Mouse (Mus musculus) MEL (cell line): ENCODE results near the gene Ntan1. TPM values are rescaled to one million over a fixed set of nuclear protein-coding genes. Genes with fewer than 3 reads are reported as not detected.
A peak's percentile ranks its signal among the peaks of the same experiment; 100 is the strongest.

Experiments used
- DNase-seq: peaks from one replicate; pipeline ENCODE4 v3.0.0; 2011; ENCODE audit warnings: low read depth, low spot score
- H3K27ac ChIP-seq: 2 replicates; pipeline ENCODE4 v1.5.1; 2012; ENCODE audit warnings: low read depth, mild to moderate bottlenecking, control low read depth, low read length, moderate library complexity; ENCODE audit not compliant: control insufficient read depth
- H3K27me3 ChIP-seq, 2 experiments: fragments of 150-350 bp in 1 of 2; sonication (generic) in 1 of 2; 2 replicates each; pipeline ENCODE4 v1.6.1; 2012; ENCODE audit warnings: low read length in 2 of 2, mild to moderate bottlenecking in 2 of 2, improper control_type of control experiment in 1 of 2, moderate library complexity in 1 of 2; ENCODE audit not compliant: insufficient read depth in 2 of 2, control insufficient read depth in 1 of 2
- H3K36me3 ChIP-seq, 2 experiments: 2 replicates each; pipeline ENCODE4 v1.6.1; 2012 to 2014; ENCODE audit warnings: low read length in 2 of 2, improper control_type of control experiment in 1 of 2, inconsistent platforms in 1 of 2, mild to moderate bottlenecking in 1 of 2; ENCODE audit not compliant: insufficient read depth in 2 of 2, control insufficient read depth in 1 of 2
- H3K4me1 ChIP-seq, 2 experiments: fragments of 150-350 bp in 1 of 2; sonication (generic) in 1 of 2; 2 replicates each; pipeline ENCODE4 v1.6.1; 2012; ENCODE audit warnings: low read length in 2 of 2, improper control_type of control experiment in 1 of 2, mild to moderate bottlenecking in 1 of 2; ENCODE audit not compliant: insufficient read depth in 2 of 2, control insufficient read depth in 1 of 2
- H3K4me3 ChIP-seq, 2 experiments: fragments of 150-350 bp in 1 of 2; sonication (generic) in 1 of 2; 2 replicates each; pipeline ENCODE4 v1.5.1; 2012; ENCODE audit warnings: low read depth in 2 of 2, low read length in 2 of 2, mild to moderate bottlenecking in 2 of 2, moderate library complexity in 2 of 2, control low read depth in 1 of 2, improper control_type of control experiment in 1 of 2; ENCODE audit not compliant: control insufficient read depth in 1 of 2, insufficient read depth in 1 of 2
- H3K79me2 ChIP-seq: 2 replicates; pipeline ENCODE4 v1.6.1; 2012; ENCODE audit warnings: mild to moderate bottlenecking, low read length, moderate library complexity; ENCODE audit not compliant: control insufficient read depth, poor library complexity, insufficient read depth
- H3K9ac ChIP-seq: 2 replicates; pipeline ENCODE4 v1.6.1; 2012; ENCODE audit warnings: low read depth, mild to moderate bottlenecking, control low read depth, low read length, moderate library complexity; ENCODE audit not compliant: control insufficient read depth, poor library complexity, severe bottlenecking
- H3K9me3 ChIP-seq: fragments of 150-350 bp; sonication (generic); replicated peaks from 2 replicates; pipeline ENCODE4 v1.6.1; 2012; ENCODE audit warnings: mild to moderate bottlenecking, low read length, improper control_type of control experiment, moderate library complexity; ENCODE audit not compliant: insufficient read depth
- CHD1 ChIP-seq: IDR thresholded peaks from 2 replicates; pipeline ENCODE4 v1.6.1; 2012; ENCODE audit warnings: low read depth, mild to moderate bottlenecking, inconsistent platforms, low read length, improper control_type of control experiment
- CHD2 ChIP-seq: IDR thresholded peaks from 2 replicates; pipeline ENCODE4 v1.6.1; 2011; ENCODE audit warnings: low read length, improper control_type of control experiment
- CTCF ChIP-seq, 3 experiments: IDR thresholded peaks in 2 of 3; conservative IDR thresholded peaks in 1 of 3; 2 replicates each; pipeline ENCODE4 v1.5.1; 2011 to 2012; ENCODE audit warnings: low read length in 3 of 3, low read depth in 2 of 3, mild to moderate bottlenecking in 2 of 3, improper control_type of control experiment in 1 of 3, inconsistent platforms in 1 of 3, mixed read lengths in 1 of 3, moderate library complexity in 1 of 3; ENCODE audit not compliant: control insufficient read depth in 1 of 3, insufficient read depth in 1 of 3, poor library complexity in 1 of 3, severe bottlenecking in 1 of 3
- E2F4 ChIP-seq: IDR thresholded peaks from 2 replicates; pipeline ENCODE4 v1.6.1; 2011; ENCODE audit warnings: low read depth, low read length, improper control_type of control experiment, borderline replicate concordance
- EP300 ChIP-seq, 2 experiments: IDR thresholded peaks; 2 replicates each; pipeline ENCODE4 v1.6.1; 2011; ENCODE audit warnings: improper control_type of control experiment in 2 of 2, low read length in 2 of 2, low read depth in 1 of 2, mild to moderate bottlenecking in 1 of 2
- ETS1 ChIP-seq: IDR thresholded peaks from 2 replicates; pipeline ENCODE4 v1.6.1; 2012; ENCODE audit warnings: low read depth, mild to moderate bottlenecking, inconsistent platforms, low read length, improper control_type of control experiment, moderate library complexity
- GABPA ChIP-seq: IDR thresholded peaks from 2 replicates; pipeline ENCODE4 v1.6.1; 2012; ENCODE audit warnings: low read depth, mild to moderate bottlenecking, inconsistent platforms, low read length, improper control_type of control experiment, moderate library complexity
- HCFC1 ChIP-seq: IDR thresholded peaks from 2 replicates; pipeline ENCODE4 v1.6.1; 2012; ENCODE audit warnings: low read depth, mild to moderate bottlenecking, inconsistent platforms, low read length, improper control_type of control experiment, moderate library complexity
- MAFK ChIP-seq: IDR thresholded peaks from 2 replicates; pipeline ENCODE4 v1.6.1; 2011; ENCODE audit warnings: low read depth, mild to moderate bottlenecking, low read length, improper control_type of control experiment, borderline replicate concordance
- MYB ChIP-seq: IDR thresholded peaks from 2 replicates; pipeline ENCODE4 v1.6.1; 2011; ENCODE audit warnings: mild to moderate bottlenecking, low read depth, low read length, improper control_type of control experiment
- NELFE ChIP-seq: IDR thresholded peaks from 2 replicates; pipeline ENCODE4 v1.6.1; 2011; ENCODE audit warnings: low read depth, low read length, improper control_type of control experiment
- NRF1 ChIP-seq: IDR thresholded peaks from 2 replicates; pipeline ENCODE4 v1.6.1; 2014; ENCODE audit warnings: low read depth, mild to moderate bottlenecking, inconsistent platforms, low read length, improper control_type of control experiment, moderate library complexity; ENCODE audit not compliant: poor library complexity, insufficient read depth, severe bottlenecking
- POLR2A ChIP-seq, 2 experiments: IDR thresholded peaks; 2 replicates each; pipeline ENCODE4 v1.6.1; 2011 to 2012; ENCODE audit warnings: low read length in 2 of 2, mild to moderate bottlenecking in 2 of 2, control low read depth in 1 of 2, improper control_type of control experiment in 1 of 2, low read depth in 1 of 2, moderate library complexity in 1 of 2; ENCODE audit not compliant: control insufficient read depth in 1 of 2, insufficient read depth in 1 of 2, poor library complexity in 1 of 2
- POLR2AphosphoS2 ChIP-seq: IDR thresholded peaks from 2 replicates; pipeline ENCODE4 v1.6.1; 2011; ENCODE audit warnings: low read length, improper control_type of control experiment
- POLR2AphosphoS5 ChIP-seq: IDR thresholded peaks from 2 replicates; pipeline ENCODE4 v1.6.1; 2012; ENCODE audit warnings: low read depth, borderline replicate concordance, mild to moderate bottlenecking, inconsistent platforms, low read length, moderate library complexity, mixed read lengths
- RAD21 ChIP-seq: IDR thresholded peaks from 2 replicates; pipeline ENCODE4 v1.6.1; 2011; ENCODE audit warnings: mild to moderate bottlenecking, low read depth, low read length, improper control_type of control experiment
- SIN3A ChIP-seq: IDR thresholded peaks from 2 replicates; pipeline ENCODE4 v1.6.1; 2012; ENCODE audit warnings: low read length, improper control_type of control experiment, inconsistent platforms
- SMC3 ChIP-seq: IDR thresholded peaks from 2 replicates; pipeline ENCODE4 v1.6.1; 2011; ENCODE audit warnings: low read depth, low read length, improper control_type of control experiment
- TAL1 ChIP-seq: IDR thresholded peaks from 2 replicates; pipeline ENCODE4 v1.6.1; 2012; ENCODE audit warnings: mild to moderate bottlenecking, inconsistent platforms, low read length, moderate library complexity, mixed read lengths
- TBP ChIP-seq: IDR thresholded peaks from 2 replicates; pipeline ENCODE4 v1.8.0; 2011; ENCODE audit warnings: low read depth, low read length, improper control_type of control experiment
- USF2 ChIP-seq, 2 experiments: IDR thresholded peaks; 2 replicates each; pipeline ENCODE4 v1.6.1; 2011 to 2012; ENCODE audit warnings: improper control_type of control experiment in 2 of 2, low read length in 2 of 2, borderline replicate concordance in 1 of 2, inconsistent platforms in 1 of 2, low read depth in 1 of 2, mild to moderate bottlenecking in 1 of 2; ENCODE audit not compliant: insufficient read depth in 1 of 2
- ZMIZ1 ChIP-seq: IDR thresholded peaks from 2 replicates; pipeline ENCODE4 v1.6.1; 2012; ENCODE audit warnings: low read depth, mild to moderate bottlenecking, inconsistent platforms, low read length, improper control_type of control experiment, moderate library complexity
- polyA plus RNA-seq, 2 experiments: library from polyadenylated mRNA; stranded (reverse) in 1 of 2; unstranded in 1 of 2; fragments of >175 nt in 1 of 2; fragments of >200 nt in 1 of 2; gene quantifications; 2 replicates each; pipeline versions ENCODE4 v1.2.1 to v1.2.4; 2012; ENCODE audit warnings: low replicate concordance in 2 of 2, low read depth in 1 of 2; ENCODE audit not compliant: insufficient read length in 2 of 2, insufficient read depth in 1 of 2, missing spikeins in 1 of 2
- total RNA-seq: library from RNA; depleted of rRNA; stranded (reverse); fragments of 300-350 nt; gene quantifications from 2 replicates; pipeline ENCODE4 v1.2.3, GENCODE M21; 2012

The Ntan1 gene
- total and polyA plus RNA-seq, 3 experiments = 40.4 to 57.4 TPM; not detected in 1

DNA sequence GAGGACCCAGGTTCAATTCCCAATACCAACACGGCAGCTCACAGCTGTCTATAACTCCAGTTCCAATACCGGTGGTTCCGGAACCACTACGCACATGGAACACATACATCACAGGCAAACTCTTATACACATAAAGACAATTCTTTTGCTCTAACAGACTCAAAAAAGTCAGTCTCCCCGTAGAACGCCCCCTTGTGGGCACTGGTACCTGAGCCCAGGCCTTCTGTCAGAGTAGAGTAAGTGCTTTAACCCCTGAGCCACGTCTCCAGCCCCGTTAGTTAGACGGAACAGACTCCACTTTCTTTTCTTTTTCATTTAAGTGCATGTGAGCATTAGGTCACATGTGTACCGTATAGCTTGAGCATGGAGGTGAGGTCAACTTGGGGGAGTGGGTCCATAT is 11.8 kb downstream of the Ntan1 start:
- no peaks in the 10 kb centered on the region for H3K27me3 ChIP-seq
- no peaks in the 10 kb centered on the region for H3K4me1 ChIP-seq
- TF ChIP-seq HCFC1 = no peak
- no peak for TF ChIP-seq POLR2AphosphoS2
- no peak for TF ChIP-seq E2F4
- no peak for TF ChIP-seq GABPA
- TF ChIP-seq RAD21 = peak; percentile 3
- no peak for TF ChIP-seq NELFE
- TF ChIP-seq SMC3 = peak; percentile 35
- no peak for TF ChIP-seq NRF1
- TF ChIP-seq CTCF (IDR thresholded peaks at IDR 0.05 in 2 of 3, conservative IDR thresholded peaks at IDR 0.05 in 1 of 3; ENCODE audit: control insufficient read depth in 1 of 3, insufficient read depth in 1 of 3, low read depth in 2 of 3, low read length in 3 of 3, poor library complexity in 1 of 3, severe bottlenecking in 1 of 3) = peak; percentile 29 to 45 (median 43); a peak in 5 of 6 replicates
- no peak for TF ChIP-seq POLR2A (IDR thresholded peaks at IDR 0.05; ENCODE audit: control insufficient read depth in 1 of 2, insufficient read depth in 1 of 2, low read depth in 1 of 2, low read length in 2 of 2, poor library complexity in 1 of 2)
- no peak for TF ChIP-seq ZMIZ1
- no peak for TF ChIP-seq MAFK
- TF ChIP-seq TBP = no peak
- TF ChIP-seq POLR2AphosphoS5 = no peak
- no peak for TF ChIP-seq SIN3A
- no peak for TF ChIP-seq USF2 (IDR thresholded peaks at IDR 0.05; ENCODE audit: borderline replicate concordance in 1 of 2, insufficient read depth in 1 of 2, low read depth in 1 of 2, low read length in 2 of 2)
- TF ChIP-seq ETS1 = no peak
- no peak for TF ChIP-seq TAL1
- H3K36me3 ChIP-seq = peaks cover 0 to 8% of the 10 kb centered on the region in 2 experiments; a peak in 2 of 4 replicates
- peaks cover 1% of the 10 kb centered on the region; the same call in 1 of the 2 replicates for H3K79me2 ChIP-seq
- H3K9me3 ChIP-seq = no peaks in the 10 kb centered on the region
- no peak overlapping the region for H3K9ac ChIP-seq
- peak; percentile 36 for DNase-seq
- H3K4me3 ChIP-seq = no peak overlapping the region
- no peak overlapping the region for H3K27ac ChIP-seq

- Histone ChIP-seq H3K9me3 (no peaks in the 10 kb centered on the region), H3K9ac (no peak overlapping the region), H3K36me3 (peaks cover 0 to 10% of the 10 kb centered on the region in 2 experiments; a peak in 2 of 4 replicates), H3K27ac (no peak overlapping the region), H3K27me3 (no peaks in the 10 kb centered on the region), H3K4me3 (no peak overlapping the region), H3K4me1 (no peaks in the 10 kb centered on the region), H3K79me2 (peaks cover 1% of the 10 kb centered on the region; the same call in 1 of the 2 replicates)
- no peak for DNase-seq
- no peak for TF ChIP-seq TAL1
- no peak for TF ChIP-seq CHD1
- no peak for TF ChIP-seq GABPA
- no peak for TF ChIP-seq CHD2
- no peak for TF ChIP-seq EP300 (IDR thresholded peaks at IDR 0.05; ENCODE audit: low read depth in 1 of 2, low read length in 2 of 2)
- TF ChIP-seq NELFE = no peak
- no peak for TF ChIP-seq USF2 (IDR thresholded peaks at IDR 0.05; ENCODE audit: borderline replicate concordance in 1 of 2, insufficient read depth in 1 of 2, low read depth in 1 of 2, low read length in 2 of 2)
- TF ChIP-seq MYB = no peak
- TF ChIP-seq E2F4 = no peak
These were observed 13.0 kb downstream of the Ntan1 start for GRCm38 (mm10) chr16:13831606-13832005.
